Mouse (Mus musculus) liver, embryonic 14.5 days (tissue): ENCODE measurements around the gene Gm45808. TPM values are rescaled to one million over a fixed set of nuclear protein-coding genes. Genes with fewer than 3 reads are reported as not detected.
"Not testable (repeated sequence)": the region's sequence is repeated elsewhere in the genome, so short reads cannot be mapped to it uniquely, and the experiment has no call there.

Experiments used
- ATAC-seq: fragments of 200-750 bp; cut with Nextera tagmentation; 2 replicates; pipeline ENCODE4 v1.8.0; 2017; ENCODE audit warnings: moderate number of reproducible peaks, mild to moderate bottlenecking, moderate library complexity; ENCODE audit not compliant: insufficient read depth
- DNase-seq, 3 experiments: peaks; one replicate each; pipeline ENCODE4 v3.0.0-alpha.2; 2012 to 2013; ENCODE audit warnings: low read depth in 3 of 3, low spot score in 3 of 3
- H3K27ac ChIP-seq: fragments of 300-500 bp; sonication (generic); 2 replicates; pipeline ENCODE4 v1.5.1; 2014; ENCODE audit warnings: moderate library complexity, mild to moderate bottlenecking, control low read depth, inconsistent platforms
- H3K27me3 ChIP-seq: fragments of 300-500 bp; sonication (generic); 2 replicates; pipeline ENCODE4 v1.6.1; 2014; ENCODE audit warnings: mild to moderate bottlenecking, low read length, moderate library complexity; ENCODE audit not compliant: control insufficient read depth, insufficient read depth
- H3K36me3 ChIP-seq: fragments of 300-500 bp; sonication (generic); replicated peaks from 2 replicates; pipeline ENCODE4 v1.6.1; 2014; ENCODE audit warnings: low read depth; ENCODE audit not compliant: control insufficient read depth, insufficient read depth
- H3K4me1 ChIP-seq, 2 experiments: fragments of 200-500 bp in 1 of 2; fragments of 300-500 bp in 1 of 2; sonication (generic) in 1 of 2; replicated peaks; 2 replicates each; pipeline ENCODE4 v1.6.1; 2012 to 2014; ENCODE audit warnings: antibody characterized with exemption in 1 of 2, inconsistent platforms in 1 of 2, low read length in 1 of 2; ENCODE audit not compliant: control insufficient read depth in 2 of 2, insufficient read depth in 2 of 2
- H3K4me2 ChIP-seq: fragments of 300-500 bp; sonication (generic); 2 replicates; pipeline ENCODE4 v1.6.1; 2014; ENCODE audit warnings: low read depth, mild to moderate bottlenecking, control low read depth, moderate library complexity
- H3K4me3 ChIP-seq, 2 experiments: fragments of 200-500 bp in 1 of 2; fragments of 300-500 bp in 1 of 2; sonication (generic) in 1 of 2; 2 replicates each; pipeline ENCODE4 v1.5.1; 2012 to 2014; ENCODE audit warnings: low read depth in 2 of 2, low read length in 2 of 2, mild to moderate bottlenecking in 2 of 2, control low read depth in 1 of 2, inconsistent platforms in 1 of 2, moderate library complexity in 1 of 2; ENCODE audit not compliant: insufficient read depth in 1 of 2
- H3K9ac ChIP-seq: fragments of 300-500 bp; sonication (generic); replicated peaks from 2 replicates; pipeline ENCODE4 v1.6.1; 2014; ENCODE audit warnings: mild to moderate bottlenecking, control low read depth, moderate library complexity
- H3K9me3 ChIP-seq: fragments of 300-500 bp; sonication (generic); 2 replicates; pipeline ENCODE4 v1.6.1; 2016; ENCODE audit warnings: low read length, mixed read lengths; ENCODE audit not compliant: control insufficient read depth
- CTCF ChIP-seq: IDR thresholded peaks from 2 replicates; pipeline ENCODE4 v1.5.1; 2016; ENCODE audit warnings: antibody characterized with exemption, low read depth, control low read depth
- EP300 ChIP-seq: IDR thresholded peaks from 2 replicates; pipeline ENCODE4 v1.6.1; 2016; ENCODE audit warnings: antibody characterized with exemption, low read depth
- WGBS: fragments of 180-500 bp; shearing (Covaris S2); extraction: QIAGEN DNeasy Blood & Tissue Kit; methylation state at CpG from one replicate; pipeline ENCODE4 v1.1.7; 2014; ENCODE audit not compliant: insufficient replicate concordance; 5-methylcytosine and 5-hydroxymethylcytosine counted together
- polyA plus RNA-seq, 2 experiments: library from polyadenylated mRNA; depleted of rRNA in 1 of 2; stranded (reverse) in 1 of 2; unstranded in 1 of 2; fragments of >200 nt; fragmentation: Nextera tagmentation in 1 of 2; extraction: Ambion mirVana in 1 of 2; gene quantifications; 2 replicates each; pipeline versions ENCODE4 v1.2.1 to v1.2.3; 2012 to 2014

Gene Gm45808
- polyA plus RNA-seq, 2 experiments = not detected

DNA sequence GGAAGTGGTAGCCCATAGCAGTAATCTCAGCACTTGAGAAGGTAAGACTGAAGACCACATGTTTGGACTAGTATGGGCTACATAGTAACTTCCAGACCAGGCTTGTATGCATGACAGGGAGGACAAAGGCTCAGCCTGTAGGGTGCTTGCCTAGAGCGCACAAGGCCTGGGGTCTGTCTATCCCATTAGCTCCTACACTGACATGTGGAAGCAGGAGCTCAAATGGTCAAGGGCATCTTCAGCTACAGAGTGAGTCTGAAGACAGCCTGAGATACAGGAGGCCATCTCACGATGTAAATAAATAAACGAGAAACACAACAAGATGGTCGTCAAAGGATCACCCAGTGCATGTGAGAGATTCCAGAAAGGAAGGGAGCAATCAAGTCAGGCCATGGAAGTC lies 24.3 kb downstream of the Gm45808 start:
- Histone ChIP-seq H3K27ac (peak overlapping the region; percentile 98), H3K4me1 (peaks cover 34 to 44% of the 10 kb centered on the region in 2 experiments)

DNA sequence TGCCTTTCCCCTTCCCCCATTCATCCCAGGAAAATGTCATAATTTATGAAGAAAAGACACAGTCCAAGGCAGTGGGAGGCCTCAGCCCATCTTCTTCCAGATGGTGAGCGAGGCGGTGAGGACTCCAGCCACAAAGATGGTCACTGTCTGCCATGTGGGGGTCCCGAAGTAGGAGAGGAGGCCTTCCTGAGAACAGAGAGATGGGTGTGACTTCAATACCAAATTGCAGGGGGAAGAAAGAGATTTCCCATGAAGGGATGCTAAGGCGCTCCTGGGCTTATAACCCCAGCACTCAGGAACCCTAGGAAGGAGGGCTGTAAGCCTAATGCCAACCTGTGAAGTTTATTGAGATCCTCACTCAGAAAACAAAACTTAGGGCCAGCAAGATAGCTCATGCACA lies 24.8 kb downstream of the Gm45808 start:
- peak overlapping the region; percentile 97 for H3K4me2 ChIP-seq
- ATAC-seq (no peak), DNase-seq (no peak)
- H3K27ac ChIP-seq = peak overlapping the region; percentile 98
- WGBS = 90% methylated on average over 4 of the region's 4 CpGs
- peak overlapping the region; percentile 50 for H3K9ac ChIP-seq
- no peaks in the 10 kb centered on the region for H3K9me3 ChIP-seq
- TF ChIP-seq EP300 = no peak
- no peak for TF ChIP-seq CTCF
- peaks cover 39% of the 10 kb centered on the region for H3K36me3 ChIP-seq
- peaks cover 35 to 43% of the 10 kb centered on the region in 2 experiments for H3K4me1 ChIP-seq
- no peaks in the 10 kb centered on the region for H3K27me3 ChIP-seq
- peak overlapping the region in 1 of 2 experiments; percentile 39; a peak in 2 of 4 replicates for H3K4me3 ChIP-seq

More for the DNA sequence above, 24.3 kb downstream of the Gm45808 start:
- H3K27me3 ChIP-seq = no peaks in the 10 kb centered on the region
- ATAC-seq (no peak), DNase-seq (no peak)
- TF ChIP-seq EP300 (no peak), CTCF (no peak)
- 87% methylated on average over 4 of the region's 4 CpGs for WGBS
- H3K4me3 ChIP-seq = no peak overlapping the region
- no peak overlapping the region for H3K4me2 ChIP-seq
- H3K9ac ChIP-seq = no peak overlapping the region
- H3K36me3 ChIP-seq = peaks cover 38% of the 10 kb centered on the region
- no peaks in the 10 kb centered on the region for H3K9me3 ChIP-seq

DNA sequence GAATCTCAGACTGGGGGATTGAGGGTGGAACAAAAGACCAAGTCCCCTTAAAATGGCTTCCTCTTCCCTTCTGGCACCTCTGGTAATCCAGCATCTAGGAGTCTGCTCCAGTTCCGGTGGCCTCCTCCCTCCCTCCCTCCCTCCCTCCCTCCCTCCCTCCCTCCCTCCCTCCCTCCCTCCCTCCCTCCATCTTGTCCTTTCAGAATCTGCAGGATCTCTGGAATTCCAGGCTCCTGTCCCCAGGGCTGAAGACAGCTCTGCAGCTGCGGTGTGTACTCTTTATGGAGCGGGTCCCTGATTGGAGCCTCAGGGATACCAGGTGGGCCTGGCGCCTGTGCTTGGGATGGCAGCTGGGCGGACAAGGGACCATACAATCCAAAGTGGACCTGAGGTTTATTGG lies 25.3 kb downstream of the Gm45808 start:
- H3K36me3 ChIP-seq = peaks cover 39% of the 10 kb centered on the region
- H3K27ac ChIP-seq = peak overlapping the region; percentile 98
- peak overlapping the region; percentile 64 to 96 for H3K4me3 ChIP-seq
- TF ChIP-seq CTCF (no peak), EP300 (no peak)
- peaks cover 36 to 46% of the 10 kb centered on the region in 2 experiments for H3K4me1 ChIP-seq
- DNase-seq (no peak), ATAC-seq (peak; percentile 24)
- 58% methylated on average over 5 of the region's 5 CpGs for WGBS
- no peaks in the 10 kb centered on the region for H3K9me3 ChIP-seq
- H3K9ac ChIP-seq = peak overlapping the region; percentile 83
- H3K4me2 ChIP-seq = peak overlapping the region; percentile 97
- H3K27me3 ChIP-seq = no peaks in the 10 kb centered on the region

DNA sequence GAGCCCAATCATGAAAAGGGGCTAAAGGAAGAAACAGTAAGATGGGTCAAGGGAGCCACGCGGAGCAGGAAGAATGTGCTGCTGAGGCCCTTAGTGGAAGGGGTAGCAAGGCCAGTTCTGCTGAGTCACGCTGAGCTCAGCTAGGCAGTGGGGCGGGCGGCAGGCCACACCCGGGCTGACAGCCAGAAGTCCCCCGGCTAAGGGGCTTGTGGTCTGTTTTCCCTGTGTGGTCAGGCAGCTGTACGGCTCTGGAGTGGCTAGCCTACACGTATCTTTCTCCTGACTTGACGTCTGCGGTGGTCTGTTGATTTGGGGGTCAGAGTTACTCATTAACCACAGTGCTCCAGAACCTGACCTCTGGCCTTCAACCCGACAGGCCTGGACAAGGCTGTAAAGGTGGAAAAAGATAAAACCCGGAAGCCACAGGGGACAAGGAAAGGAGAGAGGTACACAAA lies 25.7 kb downstream of the Gm45808 start:
- peak; percentile 80 to 87 (median 85) for DNase-seq
- Histone ChIP-seq H3K27me3 (no peaks in the 10 kb centered on the region), H3K9me3 (no peaks in the 10 kb centered on the region), H3K9ac (peak overlapping the region; percentile 83), H3K27ac (peak overlapping the region; percentile 98), H3K4me1 (peaks cover 36 to 44% of the 10 kb centered on the region in 2 experiments), H3K4me3 (peak overlapping the region; percentile 64 to 96), H3K36me3 (peaks cover 39% of the 10 kb centered on the region), H3K4me2 (peak overlapping the region; percentile 97)
- TF ChIP-seq EP300 (peak; percentile 52), CTCF (no peak)
- WGBS = under 1% methylated on average over 13 of the region's 13 CpGs
- peak; percentile 71 for ATAC-seq

DNA sequence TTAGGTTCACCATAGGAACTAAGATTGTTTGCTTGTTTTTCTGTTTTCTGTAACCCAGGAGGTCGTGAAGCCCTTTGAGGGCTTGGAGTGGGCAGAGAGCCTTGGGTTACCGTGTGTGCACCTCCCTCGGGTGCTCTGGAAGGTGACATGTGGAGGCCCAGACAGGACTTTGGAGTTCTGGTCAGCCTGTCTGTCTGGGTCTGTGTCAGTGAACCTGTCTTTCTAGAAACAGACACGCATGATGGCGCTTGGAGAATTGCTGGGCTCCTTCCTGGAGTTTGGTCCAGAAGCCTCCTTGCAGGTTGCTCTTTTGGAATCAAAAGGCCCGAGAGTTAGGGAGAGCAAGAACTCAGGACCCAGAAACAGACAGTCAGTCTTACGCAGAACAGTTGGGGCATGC lies 26.2 kb downstream of the Gm45808 start:
- TF ChIP-seq CTCF (no peak), EP300 (no peak)
- 33% methylated on average over 7 of the region's 7 CpGs for WGBS
- ATAC-seq (no peak), DNase-seq (no peak)
- Histone ChIP-seq H3K4me2 (peak overlapping the region; percentile 97), H3K9me3 (no peaks in the 10 kb centered on the region), H3K36me3 (peaks cover 39% of the 10 kb centered on the region), H3K4me1 (peaks cover 33 to 38% of the 10 kb centered on the region in 2 experiments), H3K27me3 (no peaks in the 10 kb centered on the region), H3K27ac (peak overlapping the region; percentile 98), H3K4me3 (peak overlapping the region; percentile 64 to 96), H3K9ac (peak overlapping the region; percentile 83)

- peaks cover 33 to 38% of the 10 kb centered on the region in 2 experiments for H3K4me1 ChIP-seq
- ATAC-seq (peak; percentile 86), DNase-seq (peak; percentile 97 to 98 (median 98))
- peak within 1 kb of the TSS; percentile 97 for H3K4me2 ChIP-seq
- under 1% methylated on average over 28 of the region's 37 CpGs for WGBS
- not testable (repeated sequence) for H3K27me3 ChIP-seq, H3K9me3 ChIP-seq
- H3K4me3 ChIP-seq = peak within 1 kb of the TSS; percentile 96 to 100
- peaks cover 35% of the 10 kb centered on the region for H3K36me3 ChIP-seq
- peak within 1 kb of the TSS; percentile 98 for H3K9ac ChIP-seq
- H3K27ac ChIP-seq = peak within 1 kb of the TSS; percentile 98
These were observed 27.0 kb downstream of the Gm45808 start, which contains the start of gene Ftl1 for GRCm38 (mm10) chr7:45459564-45460140. Ftl1 (minus strand) TSS chr7:45459884.
